Mouse (Mus musculus): Measurements from ENCODE around the gene Hydin. TPM values are rescaled to one million over a fixed set of nuclear protein-coding genes. Genes with fewer than 3 reads are reported as not detected.

Gene Hydin
- polyA plus RNA-seq, 1 experiment from 2014 or later: 0.34 TPM

- Histone ChIP-seq H3K9ac (no peak overlapping the region), H3K4me1 (no peaks in the 10 kb centered on the region), H3K4me3 (no peak overlapping the region), H3K4me2 (no peak overlapping the region), H3K27me3 (no peaks in the 10 kb centered on the region), H3K36me3 (no peaks in the 10 kb centered on the region), H3K27ac (no peak overlapping the region), H3K9me3 (no peaks in the 10 kb centered on the region)
- WGBS: 78% methylated on average over 4 of the region's 4 CpGs
- ATAC-seq (ENCODE audit: borderline replicate concordance, extremely low read depth, low FRiP score, low TSS enrichment): no peak
Observed at GRCm38 (mm10) chr8:110457424-110457823, 190.6 kb downstream of the Hydin start.

- H3K4me1 ChIP-seq: no peaks in the 10 kb centered on the region
- no peak overlapping the region for H3K4me2 ChIP-seq
- WGBS: 86% methylated on average over 10 of the region's 10 CpGs
- ATAC-seq (ENCODE audit: borderline replicate concordance, extremely low read depth, low FRiP score, low TSS enrichment): no peak
- H3K9me3 ChIP-seq: no peaks in the 10 kb centered on the region
- no peak overlapping the region for H3K27ac ChIP-seq
- H3K9ac ChIP-seq: no peak overlapping the region
- no peak overlapping the region for H3K4me3 ChIP-seq
- no peaks in the 10 kb centered on the region for H3K36me3 ChIP-seq
- no peaks in the 10 kb centered on the region for H3K27me3 ChIP-seq
Observed at GRCm38 (mm10) chr8:110462627-110463208, 195.9 kb downstream of the Hydin start.

- WGBS: 72% methylated on average over 10 of the region's 10 CpGs
- H3K27me3 ChIP-seq: no peaks in the 10 kb centered on the region
- no peaks in the 10 kb centered on the region for H3K4me1 ChIP-seq
- no peak overlapping the region for H3K27ac ChIP-seq
- ATAC-seq (ENCODE audit: borderline replicate concordance, extremely low read depth, low FRiP score, low TSS enrichment): no peak
- H3K4me2 ChIP-seq: no peak overlapping the region
- H3K4me3 ChIP-seq: no peak overlapping the region
- no peaks in the 10 kb centered on the region for H3K9me3 ChIP-seq
- H3K36me3 ChIP-seq: no peaks in the 10 kb centered on the region
- no peak overlapping the region for H3K9ac ChIP-seq
Observed at GRCm38 (mm10) chr8:110463773-110464460, 197.1 kb downstream of the Hydin start.

GRCm38 (mm10) chr8:110465606-110466005 is 198.8 kb downstream of the Hydin start:
- no peak for ATAC-seq (ENCODE audit: borderline replicate concordance, extremely low read depth, low FRiP score, low TSS enrichment)
- 67% methylated on average over 9 of the region's 9 CpGs for WGBS

GRCm38 (mm10) chr8:110477256-110477655 is 210.5 kb downstream of the Hydin start:
- Histone ChIP-seq H3K9ac (no peak overlapping the region), H3K9me3 (no peaks in the 10 kb centered on the region), H3K4me2 (no peak overlapping the region), H3K27me3 (no peaks in the 10 kb centered on the region), H3K4me1 (no peaks in the 10 kb centered on the region), H3K4me3 (no peak overlapping the region), H3K27ac (no peak overlapping the region), H3K36me3 (no peaks in the 10 kb centered on the region)
- no peak for ATAC-seq (ENCODE audit: borderline replicate concordance, extremely low read depth, low FRiP score, low TSS enrichment)
- WGBS: 75% methylated on average over 6 of the region's 6 CpGs

More at GRCm38 (mm10) chr8:110465606-110466005, 198.8 kb downstream of the Hydin start:
- no peak overlapping the region for H3K4me2 ChIP-seq
- H3K4me3 ChIP-seq: no peak overlapping the region
- no peak overlapping the region for H3K27ac ChIP-seq
- no peak overlapping the region for H3K9ac ChIP-seq
- H3K36me3 ChIP-seq: no peaks in the 10 kb centered on the region
- H3K27me3 ChIP-seq: no peaks in the 10 kb centered on the region
- no peaks in the 10 kb centered on the region for H3K4me1 ChIP-seq
- no peaks in the 10 kb centered on the region for H3K9me3 ChIP-seq

GRCm38 (mm10) chr8:110478576-110478975 is 211.8 kb downstream of the Hydin start:
- no peak overlapping the region for H3K4me2 ChIP-seq
- H3K9me3 ChIP-seq: no peaks in the 10 kb centered on the region
- H3K36me3 ChIP-seq: no peaks in the 10 kb centered on the region
- no peak overlapping the region for H3K9ac ChIP-seq
- H3K27ac ChIP-seq: no peak overlapping the region
- no peaks in the 10 kb centered on the region for H3K27me3 ChIP-seq
- 35% methylated on average over 6 of the region's 6 CpGs for WGBS
- H3K4me3 ChIP-seq: no peak overlapping the region
- no peak for ATAC-seq (ENCODE audit: borderline replicate concordance, extremely low read depth, low FRiP score, low TSS enrichment)
- no peaks in the 10 kb centered on the region for H3K4me1 ChIP-seq

- ATAC-seq (ENCODE audit: borderline replicate concordance, extremely low read depth, low FRiP score, low TSS enrichment): no peak
- no peak overlapping the region for H3K9ac ChIP-seq
- 60% methylated on average over 12 of the region's 12 CpGs for whole genome bisulfite sequencing
- no peaks in the 10 kb centered on the region for H3K36me3 ChIP-seq
- no peaks in the 10 kb centered on the region for H3K27me3 ChIP-seq
- H3K4me2 ChIP-seq: no peak overlapping the region
- no peak overlapping the region for H3K27ac ChIP-seq
- no peaks in the 10 kb centered on the region for H3K9me3 ChIP-seq
- no peak overlapping the region for H3K4me3 ChIP-seq
- H3K4me1 ChIP-seq: no peaks in the 10 kb centered on the region
Observed at GRCm38 (mm10) chr8:110479401-110479800, 212.6 kb downstream of the Hydin start.

GRCm38 (mm10) chr8:110482275-110482674 is 215.5 kb downstream of the Hydin start:
- 28% methylated on average over 3 of the region's 3 CpGs for WGBS
- no peak overlapping the region for H3K27ac ChIP-seq
- no peaks in the 10 kb centered on the region for H3K27me3 ChIP-seq
- H3K36me3 ChIP-seq: no peaks in the 10 kb centered on the region
- no peaks in the 10 kb centered on the region for H3K9me3 ChIP-seq
- H3K4me2 ChIP-seq: no peak overlapping the region
- ATAC-seq (ENCODE audit: borderline replicate concordance, extremely low read depth, low FRiP score, low TSS enrichment): no peak
- no peak overlapping the region for H3K9ac ChIP-seq
- no peak overlapping the region for H3K4me3 ChIP-seq
- no peaks in the 10 kb centered on the region for H3K4me1 ChIP-seq

GRCm38 (mm10) chr8:110485234-110485633 is 218.5 kb downstream of the Hydin start:
- ATAC-seq (ENCODE audit: borderline replicate concordance, extremely low read depth, low FRiP score, low TSS enrichment): no peak
- Histone ChIP-seq H3K9me3 (no peaks in the 10 kb centered on the region), H3K9ac (no peak overlapping the region), H3K4me1 (no peaks in the 10 kb centered on the region), H3K4me3 (no peak overlapping the region), H3K27ac (no peak overlapping the region), H3K36me3 (no peaks in the 10 kb centered on the region), H3K27me3 (no peaks in the 10 kb centered on the region), H3K4me2 (no peak overlapping the region)
- WGBS: 78% methylated on average over 13 of the region's 13 CpGs

- H3K9ac ChIP-seq: no peak overlapping the region
- H3K36me3 ChIP-seq: no peaks in the 10 kb centered on the region
- no peak overlapping the region for H3K27ac ChIP-seq
- ATAC-seq (ENCODE audit: borderline replicate concordance, extremely low read depth, low FRiP score, low TSS enrichment): no peak; the same call in 1 of the 2 replicates
- H3K27me3 ChIP-seq: no peaks in the 10 kb centered on the region
- H3K4me2 ChIP-seq: no peak overlapping the region
- no peak overlapping the region for H3K4me3 ChIP-seq
- WGBS: 51% methylated on average over 13 of the region's 13 CpGs
- H3K9me3 ChIP-seq: no peaks in the 10 kb centered on the region
- H3K4me1 ChIP-seq: no peaks in the 10 kb centered on the region
Observed at GRCm38 (mm10) chr8:110486020-110486419, 219.2 kb downstream of the Hydin start.

GRCm38 (mm10) chr8:110487644-110488043 is 220.9 kb downstream of the Hydin start:
- Histone ChIP-seq H3K9ac (no peak overlapping the region), H3K36me3 (no peaks in the 10 kb centered on the region)
- 93% methylated on average over 6 of the region's 6 CpGs for WGBS

GRCm38 (mm10) chr8:110489344-110489743 is 222.6 kb downstream of the Hydin start:
- no peaks in the 10 kb centered on the region for H3K9me3 ChIP-seq
- no peak overlapping the region for H3K4me2 ChIP-seq
- no peak for ATAC-seq (ENCODE audit: borderline replicate concordance, extremely low read depth, low FRiP score, low TSS enrichment)
- no peaks in the 10 kb centered on the region for H3K27me3 ChIP-seq
- no peak overlapping the region for H3K27ac ChIP-seq
- H3K9ac ChIP-seq: no peak overlapping the region
- WGBS: 72% methylated on average over 4 of the region's 4 CpGs
- no peak overlapping the region for H3K4me3 ChIP-seq
- no peaks in the 10 kb centered on the region for H3K4me1 ChIP-seq
- no peaks in the 10 kb centered on the region for H3K36me3 ChIP-seq

More at GRCm38 (mm10) chr8:110487644-110488043, 220.9 kb downstream of the Hydin start:
- Histone ChIP-seq H3K4me3 (no peak overlapping the region), H3K9me3 (no peaks in the 10 kb centered on the region), H3K27me3 (no peaks in the 10 kb centered on the region), H3K4me1 (no peaks in the 10 kb centered on the region), H3K4me2 (no peak overlapping the region), H3K27ac (no peak overlapping the region)
- ATAC-seq (ENCODE audit: borderline replicate concordance, extremely low read depth, low FRiP score, low TSS enrichment): no peak

Measured in lung, embryonic 15.5 days (tissue).